Mouse (Mus musculus): Measurements from ENCODE around the gene Adamts18. TPM values are rescaled to one million over a fixed set of nuclear protein-coding genes. Genes with fewer than 3 reads are reported as not detected.

The Adamts18 gene
- polyA plus RNA-seq (2015; fragmentation: Nextera tagmentation; extraction: Ambion mirVana), result 0.02 and 0.18 TPM in 2 replicates

- Histone ChIP-seq H3K9me3 (replicated peaks) (no peaks in the 10 kb centered on the region), H3K27me3 (peaks cover 38% of the 10 kb centered on the region), H3K4me1 (replicated peaks) (no peaks in the 10 kb centered on the region), H3K36me3 (replicated peaks) (no peaks in the 10 kb centered on the region), H3K27ac (replicated peaks) (no peak within 1 kb of the TSS), H3K9ac (no peak within 1 kb of the TSS), H3K4me2 (peak within 1 kb of the TSS; percentile 15), H3K4me3 (replicated peaks) (no peak within 1 kb of the TSS)
- 1% methylated on average over 32 of the region's 32 CpGs for WGBS (ENCODE audit: insufficient replicate concordance)
- no peak for ATAC-seq (ENCODE audit: insufficient read depth)
Measured at GRCm38 (mm10) chr8:113848653-113849135, at the start of gene Adamts18. Adamts18 (minus strand) TSS chr8:113848738.

DNA sequence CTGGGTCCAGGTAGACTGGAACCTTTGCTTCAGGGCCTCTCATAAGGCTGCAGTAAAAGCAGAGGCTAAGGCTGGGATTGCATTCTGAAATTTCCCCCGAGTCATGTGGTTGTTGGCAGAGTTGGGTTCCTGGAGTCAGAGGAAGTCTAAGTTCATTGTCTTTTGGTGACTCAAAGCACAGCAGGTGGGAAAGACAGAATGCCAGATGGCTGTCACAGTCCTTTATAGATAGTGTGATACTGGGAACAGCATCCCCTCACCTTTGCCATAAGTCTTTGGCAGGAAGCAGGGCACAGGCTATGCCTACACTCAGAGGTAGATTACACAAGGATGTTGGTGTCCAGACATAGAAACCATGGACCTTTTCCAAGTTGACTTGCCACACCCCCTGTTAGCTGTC lies 47.9 kb upstream of the Adamts18 start:
- Histone ChIP-seq H3K9me3 (replicated peaks) (no peaks in the 10 kb centered on the region), H3K27ac (replicated peaks) (no peak overlapping the region), H3K36me3 (replicated peaks) (no peaks in the 10 kb centered on the region), H3K4me1 (replicated peaks) (no peaks in the 10 kb centered on the region), H3K4me3 (replicated peaks) (no peak overlapping the region), H3K4me2 (no peak overlapping the region), H3K9ac (no peak overlapping the region), H3K27me3 (no peaks in the 10 kb centered on the region)
- 39% methylated on average over 1 of the region's 1 CpGs for WGBS (ENCODE audit: insufficient replicate concordance)
- ATAC-seq (ENCODE audit: insufficient read depth), result no peak

DNA sequence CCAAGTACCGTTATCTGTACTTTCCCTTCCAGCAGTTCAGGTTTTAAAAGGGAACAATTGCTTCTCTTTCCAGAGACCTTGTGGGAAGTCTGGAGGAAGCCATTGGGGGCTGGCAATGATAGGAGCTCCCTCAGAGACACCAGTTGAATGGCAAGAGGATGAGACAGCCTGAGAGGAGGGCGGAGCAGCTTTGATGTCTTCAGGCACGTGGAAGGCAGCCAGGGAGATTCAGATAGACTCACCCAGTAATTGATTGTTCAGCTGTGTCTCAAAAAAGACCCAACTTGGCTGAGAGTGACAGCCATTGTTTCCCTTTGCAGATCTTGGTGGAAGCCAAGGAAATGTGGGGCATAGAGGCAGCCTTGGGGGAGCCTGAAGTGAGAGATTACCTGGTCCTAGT lies 42.8 kb upstream of the Adamts18 start:
- Histone ChIP-seq H3K27me3 (no peaks in the 10 kb centered on the region), H3K36me3 (replicated peaks) (no peaks in the 10 kb centered on the region), H3K4me2 (no peak overlapping the region), H3K27ac (replicated peaks) (no peak overlapping the region), H3K4me3 (replicated peaks) (no peak overlapping the region), H3K9me3 (replicated peaks) (no peaks in the 10 kb centered on the region), H3K9ac (no peak overlapping the region), H3K4me1 (replicated peaks) (no peaks in the 10 kb centered on the region)
- 25% methylated on average over 3 of the region's 3 CpGs for WGBS (ENCODE audit: insufficient replicate concordance)
- ATAC-seq (ENCODE audit: insufficient read depth), result no peak

- Histone ChIP-seq H3K4me2 (no peak overlapping the region), H3K9ac (no peak overlapping the region), H3K27ac (replicated peaks) (no peak overlapping the region), H3K36me3 (replicated peaks) (no peaks in the 10 kb centered on the region), H3K4me3 (replicated peaks) (no peak overlapping the region), H3K4me1 (replicated peaks) (no peaks in the 10 kb centered on the region), H3K27me3 (no peaks in the 10 kb centered on the region), H3K9me3 (replicated peaks) (no peaks in the 10 kb centered on the region)
- no peak for ATAC-seq (ENCODE audit: insufficient read depth)
- WGBS (ENCODE audit: insufficient replicate concordance), result 63% methylated on average over 3 of the region's 3 CpGs
Measured at GRCm38 (mm10) chr8:113886509-113886908, 38.0 kb upstream of the Adamts18 start.

GRCm38 (mm10) chr8:113885101-113885500 lies 36.6 kb upstream of the Adamts18 start:
- no peaks in the 10 kb centered on the region for H3K4me1 ChIP-seq (replicated peaks)
- H3K9ac ChIP-seq, result no peak overlapping the region
- no peaks in the 10 kb centered on the region for H3K36me3 ChIP-seq (replicated peaks)
- H3K4me2 ChIP-seq, result no peak overlapping the region
- 39% methylated on average over 2 of the region's 2 CpGs for WGBS (ENCODE audit: insufficient replicate concordance)
- no peaks in the 10 kb centered on the region for H3K27me3 ChIP-seq
- no peak overlapping the region for H3K4me3 ChIP-seq (replicated peaks)
- ATAC-seq (ENCODE audit: insufficient read depth), result no peak
- no peak overlapping the region for H3K27ac ChIP-seq (replicated peaks)
- no peaks in the 10 kb centered on the region for H3K9me3 ChIP-seq (replicated peaks)

GRCm38 (mm10) chr8:113883994-113884393 lies 35.5 kb upstream of the Adamts18 start:
- Histone ChIP-seq H3K27ac (replicated peaks) (no peak overlapping the region), H3K36me3 (replicated peaks) (no peaks in the 10 kb centered on the region), H3K4me1 (replicated peaks) (no peaks in the 10 kb centered on the region), H3K4me3 (replicated peaks) (no peak overlapping the region), H3K9me3 (replicated peaks) (no peaks in the 10 kb centered on the region), H3K27me3 (no peaks in the 10 kb centered on the region), H3K4me2 (no peak overlapping the region), H3K9ac (no peak overlapping the region)
- WGBS (ENCODE audit: insufficient replicate concordance), result 14% methylated on average over 7 of the region's 7 CpGs
- ATAC-seq (ENCODE audit: insufficient read depth), result no peak

DNA sequence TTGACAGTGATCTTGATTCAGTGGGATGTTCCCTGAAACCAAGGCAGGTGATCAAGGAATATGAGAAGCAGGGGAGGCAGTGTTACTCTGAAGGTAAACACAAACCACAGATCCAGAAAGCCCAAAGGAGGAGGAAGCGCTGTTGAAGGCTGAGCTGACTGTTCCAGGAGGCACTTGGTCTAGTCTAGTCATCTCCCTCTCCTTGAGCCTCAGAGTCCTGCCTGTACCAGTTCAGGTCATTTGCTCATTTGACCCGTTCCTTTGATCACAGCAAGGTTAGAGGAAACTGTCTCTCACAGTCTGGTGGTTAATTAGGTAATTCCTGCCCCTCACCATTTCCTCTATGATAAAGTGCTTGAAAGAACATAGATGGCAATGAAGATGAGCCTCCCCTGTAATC lies 34.0 kb upstream of the Adamts18 start:
- no peak for ATAC-seq (ENCODE audit: insufficient read depth)
- no peaks in the 10 kb centered on the region for H3K27me3 ChIP-seq
- no peak overlapping the region for H3K27ac ChIP-seq (replicated peaks)
- no peaks in the 10 kb centered on the region for H3K4me1 ChIP-seq (replicated peaks)
- H3K9me3 ChIP-seq (replicated peaks), result no peaks in the 10 kb centered on the region
- H3K9ac ChIP-seq, result no peak overlapping the region
- no peak overlapping the region for H3K4me3 ChIP-seq (replicated peaks)
- H3K36me3 ChIP-seq (replicated peaks), result no peaks in the 10 kb centered on the region
- no peak overlapping the region for H3K4me2 ChIP-seq
- 40% methylated on average over 2 of the region's 2 CpGs for WGBS (ENCODE audit: insufficient replicate concordance)

- 41% methylated on average over 3 of the region's 3 CpGs for WGBS (ENCODE audit: insufficient replicate concordance)
- Histone ChIP-seq H3K27ac (replicated peaks) (no peak overlapping the region), H3K4me2 (no peak overlapping the region), H3K4me1 (replicated peaks) (no peaks in the 10 kb centered on the region), H3K36me3 (replicated peaks) (no peaks in the 10 kb centered on the region), H3K4me3 (replicated peaks) (no peak overlapping the region), H3K27me3 (no peaks in the 10 kb centered on the region), H3K9ac (no peak overlapping the region), H3K9me3 (replicated peaks) (no peaks in the 10 kb centered on the region)
- no peak for ATAC-seq (ENCODE audit: insufficient read depth)
Measured at GRCm38 (mm10) chr8:113878411-113879006, 30.0 kb upstream of the Adamts18 start.

GRCm38 (mm10) chr8:113873446-113874120 lies 25.0 kb upstream of the Adamts18 start:
- Histone ChIP-seq H3K4me1 (replicated peaks) (no peaks in the 10 kb centered on the region), H3K27me3 (no peaks in the 10 kb centered on the region), H3K9me3 (replicated peaks) (no peaks in the 10 kb centered on the region; the same call in 1 of the 2 replicates), H3K36me3 (replicated peaks) (no peaks in the 10 kb centered on the region), H3K27ac (replicated peaks) (no peak overlapping the region), H3K4me3 (replicated peaks) (no peak overlapping the region), H3K4me2 (no peak overlapping the region), H3K9ac (no peak overlapping the region)
- WGBS (ENCODE audit: insufficient replicate concordance), result 65% methylated on average over 12 of the region's 12 CpGs
- ATAC-seq (ENCODE audit: insufficient read depth), result no peak

DNA sequence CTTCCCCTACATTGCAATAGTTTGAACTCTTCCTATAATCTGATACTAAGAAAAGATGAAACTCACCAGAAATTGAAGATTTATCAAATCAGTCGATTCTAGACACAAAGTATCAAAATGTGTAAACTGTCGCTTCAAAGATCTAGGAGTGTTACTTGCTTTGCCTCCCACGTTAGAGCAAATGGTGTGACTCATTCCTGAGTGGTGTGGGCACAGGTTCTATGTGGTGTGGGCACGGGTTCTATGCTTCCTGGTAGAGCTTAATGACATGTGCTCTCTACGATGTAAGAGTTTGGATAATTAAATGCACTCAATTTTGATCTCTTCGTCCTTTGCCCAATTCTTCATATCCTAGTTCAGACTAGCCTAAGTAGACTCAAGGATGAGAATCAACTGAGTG lies 23.9 kb upstream of the Adamts18 start:
- no peak overlapping the region for H3K27ac ChIP-seq (replicated peaks)
- H3K9me3 ChIP-seq (replicated peaks), result no peaks in the 10 kb centered on the region; the same call in 1 of the 2 replicates
- 61% methylated on average over 6 of the region's 6 CpGs for WGBS (ENCODE audit: insufficient replicate concordance)

GRCm38 (mm10) chr8:113866530-113866929 lies 18.0 kb upstream of the Adamts18 start:
- H3K4me1 ChIP-seq (replicated peaks), result no peaks in the 10 kb centered on the region
- H3K4me3 ChIP-seq (replicated peaks), result no peak overlapping the region
- H3K9ac ChIP-seq, result no peak overlapping the region
- H3K36me3 ChIP-seq (replicated peaks), result no peaks in the 10 kb centered on the region
- no peak overlapping the region for H3K4me2 ChIP-seq
- H3K27me3 ChIP-seq, result no peaks in the 10 kb centered on the region
- 51% methylated on average over 4 of the region's 4 CpGs for WGBS (ENCODE audit: insufficient replicate concordance)
- no peak overlapping the region for H3K27ac ChIP-seq (replicated peaks)
- H3K9me3 ChIP-seq (replicated peaks), result no peaks in the 10 kb centered on the region
- ATAC-seq (ENCODE audit: insufficient read depth), result no peak

More for the DNA sequence above, 23.9 kb upstream of the Adamts18 start:
- Histone ChIP-seq H3K4me3 (replicated peaks) (no peak overlapping the region), H3K4me2 (no peak overlapping the region), H3K27me3 (no peaks in the 10 kb centered on the region), H3K36me3 (replicated peaks) (no peaks in the 10 kb centered on the region), H3K9ac (no peak overlapping the region), H3K4me1 (replicated peaks) (no peaks in the 10 kb centered on the region)
- no peak for ATAC-seq (ENCODE audit: insufficient read depth)
